Mouse (Mus musculus) urinary bladder, postnatal 4 days (tissue): Measurements from ENCODE around the gene Scamp3.

ENCODE experiments used
- DNase-seq, 2 experiments: peaks; one replicate each; pipeline ENCODE4 v3.0.0; 2021 to 2022; ENCODE audit warnings: low spot score in 2 of 2

Gene Scamp3

DNA sequence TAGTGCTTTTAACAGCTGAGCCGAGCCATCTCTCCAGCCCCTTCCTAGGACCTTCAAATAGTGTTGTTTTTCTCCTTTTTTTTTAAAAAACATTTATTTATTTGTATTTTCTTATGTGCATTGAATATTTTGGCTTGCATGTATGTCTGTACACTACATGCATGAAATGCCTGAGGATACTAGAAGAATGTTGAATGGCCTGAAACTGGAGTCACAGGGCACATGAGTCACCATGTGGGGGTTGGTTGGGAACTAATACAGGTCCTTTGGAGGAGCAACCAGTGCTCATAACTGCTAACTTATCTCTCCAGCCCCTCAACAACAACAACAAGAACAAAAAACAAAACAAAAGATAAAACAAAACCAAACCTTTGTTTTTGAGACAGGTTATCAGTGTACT is 14.2 kb upstream of the Scamp3 start:
- DNase-seq: no peak

GRCm38 (mm10) chr3:89163643-89164245 is 13.5 kb upstream of the Scamp3 start:
- DNase-seq: no peak

DNA sequence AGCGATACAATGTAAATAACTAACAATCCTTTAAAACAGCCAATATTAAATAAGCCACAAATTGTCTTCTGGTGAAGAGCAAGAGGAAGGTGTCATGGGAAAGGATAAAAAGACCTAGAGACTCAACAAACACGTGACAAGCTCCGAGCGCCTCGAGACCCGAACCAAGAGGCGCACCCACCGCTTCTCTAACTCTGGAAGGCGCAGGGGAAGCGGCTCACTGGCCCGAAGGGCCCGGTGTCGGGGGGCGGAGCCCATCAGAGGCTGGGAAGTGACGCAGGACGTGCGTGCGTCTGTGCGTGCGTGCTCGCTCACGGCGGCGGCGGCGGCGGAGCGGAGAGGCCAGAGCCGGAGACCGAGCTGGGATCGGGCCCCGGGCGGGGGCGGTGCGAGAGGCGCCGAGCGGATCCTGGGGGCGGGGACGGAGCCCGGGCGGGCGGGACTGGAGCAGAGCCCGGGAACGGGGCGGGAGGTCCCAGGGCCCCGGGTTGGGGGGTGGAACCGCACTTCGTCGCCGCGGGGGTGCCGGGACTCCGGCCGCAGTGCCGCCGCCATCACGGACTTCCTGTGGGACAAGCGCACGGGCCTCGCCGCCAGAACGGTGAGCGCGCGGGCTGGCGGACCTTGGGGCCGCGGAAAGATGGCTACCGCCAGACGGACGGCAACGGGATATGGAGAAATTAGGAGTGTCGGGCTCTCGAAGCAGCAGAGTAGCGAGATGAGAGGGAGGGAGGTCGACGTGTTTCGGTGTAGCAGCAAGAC is 12.6 kb upstream of the Scamp3 start, which contains the start of gene Clk2:
TSS of gene Clk2 (plus strand) at position 290 of the 762 bp plus-strand sequence.
- peak; percentile 90 to 94 for DNase-seq

DNA sequence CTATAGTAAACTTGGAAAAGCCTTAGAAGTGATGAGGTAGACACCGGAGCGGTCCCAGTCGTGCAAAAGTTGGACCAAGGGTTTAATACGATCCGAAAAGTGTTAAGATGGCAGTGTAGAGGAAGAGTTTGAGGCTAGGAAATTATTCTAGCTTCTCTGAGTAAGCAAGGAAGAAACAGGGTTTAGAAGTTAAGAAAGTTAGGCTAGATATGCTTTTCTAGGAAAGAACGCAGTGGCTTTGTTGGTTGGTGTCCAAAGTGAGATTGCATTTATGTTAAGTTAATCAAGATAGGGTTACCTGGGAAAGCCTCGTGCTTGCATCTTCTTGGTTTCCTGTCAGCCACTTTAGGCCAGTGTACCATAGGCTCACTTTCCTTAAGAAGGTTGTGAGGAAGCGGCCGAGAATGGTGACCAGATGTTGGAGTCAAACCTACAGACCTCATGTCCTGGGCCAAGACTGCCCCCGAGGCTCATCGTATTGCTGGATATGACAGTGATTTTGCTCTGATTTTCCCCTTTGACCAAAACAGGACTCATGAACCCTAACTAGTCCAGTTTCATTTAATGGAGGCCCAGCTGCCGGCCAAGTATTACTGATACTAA is 11.9 kb upstream of the Scamp3 start:
- DNase-seq: no peak

DNA sequence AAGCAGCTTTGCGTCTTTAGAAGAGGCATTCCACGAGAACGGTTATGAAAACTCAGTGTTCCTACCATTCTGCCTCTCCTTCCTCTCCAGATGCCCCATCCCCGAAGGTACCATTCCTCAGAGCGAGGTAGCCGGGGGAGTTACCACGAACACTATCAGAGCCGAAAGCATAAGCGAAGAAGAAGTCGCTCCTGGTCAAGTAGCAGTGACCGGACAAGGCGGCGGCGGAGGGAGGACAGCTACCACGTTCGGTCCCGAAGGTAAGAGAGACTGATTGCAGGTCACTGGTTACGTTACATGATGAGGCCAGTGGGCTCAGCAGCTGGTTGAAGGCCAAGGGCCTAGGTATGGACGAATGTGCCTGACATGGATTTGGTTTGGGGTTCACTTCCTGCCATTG is 10.3 kb upstream of the Scamp3 start:
- DNase-seq: no peak

GRCm38 (mm10) chr3:89174844-89175243 is 2.4 kb upstream of the Scamp3 start:
- no peak for DNase-seq

DNA sequence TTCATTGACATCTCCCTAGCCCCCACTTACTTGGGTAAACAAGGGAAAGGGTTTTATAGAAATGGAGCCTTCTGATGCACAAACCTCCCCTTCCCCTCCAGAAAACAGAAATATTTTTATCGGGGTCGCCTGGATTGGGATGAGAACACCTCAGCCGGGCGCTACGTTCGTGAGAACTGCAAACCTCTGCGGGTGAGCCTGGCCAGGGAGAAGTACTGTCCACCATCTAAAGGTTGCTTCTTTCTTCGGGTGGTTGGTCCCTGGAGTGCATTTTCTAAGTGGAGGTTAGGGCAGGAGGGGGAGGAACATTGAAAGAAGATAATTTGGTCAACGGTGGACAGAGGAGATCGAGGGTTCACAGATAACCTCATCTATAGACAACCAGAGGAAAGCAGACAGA is 1.7 kb upstream of the Scamp3 start:
- no peak for DNase-seq

- no peak for DNase-seq
Observed at GRCm38 (mm10) chr3:89176421-89176820, 852 bp upstream of the Scamp3 start.

DNA sequence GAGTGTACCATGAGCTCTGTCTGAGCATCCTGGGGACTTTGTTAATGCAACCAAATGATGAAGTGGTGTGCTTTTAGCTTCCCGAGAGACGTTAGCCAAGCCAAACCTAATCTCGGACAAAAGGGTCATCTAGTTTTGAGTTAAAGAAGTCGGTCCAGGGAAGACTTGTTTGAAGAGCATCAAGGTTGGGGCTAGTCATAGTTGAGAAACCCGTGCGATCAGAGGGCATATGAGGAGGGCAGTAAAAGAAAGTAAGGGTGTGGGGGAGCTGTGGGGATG is 773 bp downstream of the Scamp3 start:
- no peak for DNase-seq

DNA sequence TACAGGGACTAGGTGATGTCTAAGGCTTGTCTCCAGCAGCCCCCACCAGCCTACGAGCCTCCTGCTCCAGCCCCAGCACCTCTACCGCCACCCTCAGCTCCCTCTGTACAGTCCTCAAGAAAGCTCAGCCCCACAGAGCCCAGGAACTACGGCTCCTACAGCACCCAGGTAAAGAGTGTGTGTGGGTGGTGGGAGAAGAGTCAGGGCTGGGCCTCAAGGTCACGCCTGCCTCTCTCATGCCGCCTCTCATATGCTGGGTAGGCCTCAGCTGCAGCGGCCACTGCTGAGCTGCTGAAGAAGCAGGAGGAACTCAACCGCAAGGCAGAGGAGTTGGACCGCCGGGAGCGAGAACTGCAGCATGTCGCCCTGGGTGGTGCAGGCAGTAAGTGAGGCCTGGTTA is 1.8 kb downstream of the Scamp3 start:
- no peak for DNase-seq

- DNase-seq: no peak
Observed at GRCm38 (mm10) chr3:89181749-89182500, 4.7 kb downstream of the Scamp3 start.

DNA sequence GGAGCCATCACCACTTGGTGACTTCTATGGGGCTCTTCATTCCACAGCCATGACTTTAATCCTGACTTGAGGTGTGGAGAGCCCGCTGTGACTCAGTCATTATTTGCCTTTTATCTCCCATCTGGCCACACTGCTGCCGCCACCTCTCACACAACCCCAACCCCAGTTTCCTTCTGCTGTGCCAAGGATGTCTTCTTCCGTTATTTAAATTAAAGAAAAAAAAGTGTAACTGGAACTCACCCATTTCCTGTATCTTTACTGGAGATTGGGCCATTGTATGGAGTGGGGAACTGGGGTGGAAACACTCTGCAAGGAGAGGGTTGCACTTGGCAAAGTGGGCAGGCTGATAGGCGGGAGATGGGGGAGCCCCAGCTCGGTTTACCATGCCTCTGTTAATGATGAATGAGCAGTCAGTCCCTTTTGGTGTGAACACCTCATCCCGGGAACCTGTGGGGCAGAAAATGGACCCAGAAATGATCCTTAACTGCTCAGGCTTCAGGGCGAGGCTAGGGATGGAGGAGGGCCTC is 5.3 kb downstream of the Scamp3 start:
- no peak for DNase-seq

DNA sequence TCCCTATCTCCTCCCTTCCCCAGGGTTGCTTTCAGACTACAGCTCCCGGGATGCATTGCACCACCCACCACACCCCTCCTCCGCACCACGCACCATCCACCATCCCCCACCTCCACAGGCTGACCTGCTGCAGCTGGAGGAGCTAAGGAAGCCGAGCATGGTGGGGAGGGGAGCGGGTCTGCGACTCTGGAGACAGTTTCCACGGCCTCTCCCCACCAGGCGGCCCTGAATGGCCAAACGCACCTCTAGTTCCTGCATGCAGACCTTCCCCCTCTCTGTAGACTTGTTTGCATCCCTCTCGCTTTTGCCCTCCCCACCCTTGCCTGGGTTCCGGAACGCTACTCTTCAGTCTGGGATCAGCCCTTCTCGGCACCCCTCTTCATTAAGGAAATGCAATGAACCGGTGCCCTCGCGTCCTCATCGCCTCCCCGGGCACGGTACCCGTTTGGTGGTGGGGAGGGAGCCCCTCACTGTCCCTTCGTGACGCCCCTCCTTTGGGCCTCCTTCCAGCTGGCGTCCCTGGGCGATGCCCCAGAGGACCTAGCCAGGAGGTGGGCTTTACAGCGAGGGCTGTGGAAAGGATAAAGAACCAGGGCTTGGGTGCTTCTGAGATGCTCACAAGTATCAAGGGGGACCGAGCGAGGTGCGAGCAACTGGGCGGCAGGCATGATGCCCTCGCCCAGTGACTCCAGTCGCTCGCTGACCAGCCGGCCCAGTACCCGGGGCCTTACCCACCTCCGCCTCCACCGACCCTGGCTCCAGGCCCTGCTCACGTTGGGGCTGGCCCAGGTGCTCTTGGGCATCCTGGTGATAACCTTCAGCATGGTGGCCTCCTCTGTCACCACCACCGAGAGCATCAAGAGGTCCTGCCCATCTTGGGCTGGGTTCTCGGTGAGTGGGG is 6.0 kb downstream of the Scamp3 start, which contains the start of gene Fam189b:
TSS of gene Fam189b (plus strand) at position 86 of the 901 bp plus-strand sequence.
- DNase-seq: peak; percentile 83 to 88

DNA sequence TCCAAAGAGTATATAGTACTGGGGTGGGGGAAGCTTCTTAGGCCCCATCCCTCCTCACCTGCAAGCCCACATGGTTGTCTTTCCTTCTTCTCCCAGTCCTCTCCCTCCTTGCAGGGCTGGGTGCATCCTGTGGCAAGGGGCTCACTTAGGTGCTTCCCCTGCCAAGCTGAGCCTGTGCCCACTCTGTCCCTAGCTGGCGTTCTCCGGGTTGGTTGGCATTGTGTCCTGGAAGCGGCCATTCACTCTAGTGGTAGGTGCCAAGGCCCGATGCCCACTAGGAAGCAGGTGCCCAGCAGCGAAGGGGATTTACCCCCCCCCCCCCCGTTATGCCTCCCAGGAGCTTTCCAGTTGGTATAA is 6.7 kb downstream of the Scamp3 start:
- DNase-seq: no peak

- no peak for DNase-seq
Observed at GRCm38 (mm10) chr3:89187197-89187596, 9.9 kb downstream of the Scamp3 start.

DNA sequence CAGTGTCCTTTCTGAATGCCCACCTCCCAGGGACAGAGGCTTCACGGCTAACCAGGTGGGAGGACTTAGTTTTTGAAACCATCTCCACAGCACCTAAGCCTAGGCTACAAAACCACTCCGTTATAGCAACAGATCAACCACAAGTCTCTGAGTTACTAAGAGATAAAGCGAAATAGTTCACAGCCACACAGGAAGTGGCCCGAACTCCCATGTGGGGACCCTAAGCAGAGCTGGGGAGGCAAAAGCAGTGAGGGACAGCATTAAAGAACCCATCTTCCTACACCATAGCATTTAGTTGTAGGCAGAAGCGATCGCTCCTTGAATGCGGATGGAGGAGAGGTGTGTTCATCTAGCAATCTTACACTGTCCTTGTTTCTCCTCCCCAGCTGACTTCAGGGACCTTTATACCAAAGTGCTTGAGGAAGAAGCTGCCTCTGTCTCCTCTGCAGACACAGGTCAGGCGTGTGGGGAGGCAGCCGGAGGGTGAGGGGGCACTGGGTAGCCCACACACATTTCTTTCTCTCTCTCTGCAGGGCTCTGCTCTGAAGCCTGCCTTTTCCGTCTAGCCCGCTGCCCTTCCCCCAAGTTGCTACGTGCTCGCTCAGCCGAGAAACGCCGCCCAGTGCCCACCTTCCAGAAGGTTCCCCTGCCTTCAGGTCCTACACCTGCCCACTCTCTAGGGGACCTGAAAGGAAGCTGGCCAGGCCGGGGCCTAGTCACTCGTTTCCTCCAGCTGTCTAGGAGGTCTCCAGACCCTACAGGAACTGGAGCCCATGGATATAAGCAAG is 10.6 kb downstream of the Scamp3 start:
- DNase-seq: no peak

DNA sequence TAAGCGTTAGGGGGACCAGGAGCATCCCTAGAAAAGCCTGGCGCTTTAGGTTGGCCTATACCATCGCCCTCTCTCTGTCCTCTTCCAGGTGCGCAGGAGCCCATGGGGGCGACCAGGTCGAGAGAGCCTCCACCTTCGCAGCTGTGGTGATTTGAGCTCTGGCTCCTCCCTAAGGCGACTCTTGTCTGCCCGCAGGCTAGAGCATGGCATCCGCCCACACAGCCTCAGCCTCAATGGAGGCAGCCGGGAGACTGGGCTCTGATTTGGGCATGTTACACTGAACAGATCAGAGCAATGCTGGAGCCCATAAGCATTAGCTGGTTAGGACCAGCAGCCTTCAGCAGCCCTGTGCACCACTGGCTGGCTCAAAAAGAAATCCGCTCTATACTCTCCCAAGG is 11.2 kb downstream of the Scamp3 start:
- no peak for DNase-seq

GRCm38 (mm10) chr3:89190436-89190835 is 13.2 kb downstream of the Scamp3 start:
- no peak for DNase-seq

DNA sequence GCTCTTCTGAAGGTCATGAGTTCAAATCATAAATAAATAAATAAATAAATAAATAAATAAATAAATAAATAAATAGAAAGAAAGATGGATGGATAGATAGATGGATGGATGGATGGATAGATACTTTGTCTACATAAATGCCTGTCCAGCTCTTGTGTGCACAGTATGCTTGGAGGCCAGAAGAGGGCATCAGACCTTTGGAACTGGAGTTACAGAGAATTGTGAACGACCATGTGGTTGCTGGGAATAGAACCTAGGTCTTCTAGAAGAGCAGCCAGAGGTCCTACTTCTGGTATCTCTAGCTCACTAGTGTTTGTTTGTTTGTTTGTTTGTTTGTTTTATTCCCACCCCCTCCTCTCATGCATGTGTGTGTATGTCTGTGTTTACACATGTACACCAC is 16.1 kb downstream of the Scamp3 start:
- no peak for DNase-seq

DNA sequence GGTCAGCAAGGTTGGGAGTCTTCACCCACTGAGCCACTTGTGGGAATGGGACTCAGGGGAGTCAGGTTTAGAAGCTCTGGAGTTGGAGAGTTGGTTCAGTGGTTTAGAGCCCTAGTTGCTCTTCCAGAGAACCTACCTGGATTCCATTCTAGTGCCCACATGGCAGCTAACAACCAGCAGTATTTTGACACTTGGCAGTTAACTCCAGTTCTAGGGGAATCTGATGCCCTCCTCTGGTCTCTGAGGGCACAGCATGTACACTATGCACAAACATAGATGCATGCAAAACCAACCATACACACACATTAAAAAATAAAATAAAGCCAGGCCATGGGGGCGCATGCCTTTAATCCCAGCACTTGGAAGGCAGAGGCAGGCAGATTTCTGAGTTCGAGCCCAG is 16.6 kb downstream of the Scamp3 start:
- no peak for DNase-seq
